Mouse (Mus musculus): ENCODE measurements around the gene Taf9. TPM values are rescaled to one million over a fixed set of nuclear protein-coding genes. Genes with fewer than 3 reads are reported as not detected.
A peak's percentile ranks its signal among the peaks of the same experiment; 100 is the strongest.

The Taf9 gene
- total RNA-seq (2022), result 10 to 100 TPM in 1 of 4 experiments, 1 to 10 TPM in 3; 2.1 to 15.4 (median 9.3) TPM

DNA sequence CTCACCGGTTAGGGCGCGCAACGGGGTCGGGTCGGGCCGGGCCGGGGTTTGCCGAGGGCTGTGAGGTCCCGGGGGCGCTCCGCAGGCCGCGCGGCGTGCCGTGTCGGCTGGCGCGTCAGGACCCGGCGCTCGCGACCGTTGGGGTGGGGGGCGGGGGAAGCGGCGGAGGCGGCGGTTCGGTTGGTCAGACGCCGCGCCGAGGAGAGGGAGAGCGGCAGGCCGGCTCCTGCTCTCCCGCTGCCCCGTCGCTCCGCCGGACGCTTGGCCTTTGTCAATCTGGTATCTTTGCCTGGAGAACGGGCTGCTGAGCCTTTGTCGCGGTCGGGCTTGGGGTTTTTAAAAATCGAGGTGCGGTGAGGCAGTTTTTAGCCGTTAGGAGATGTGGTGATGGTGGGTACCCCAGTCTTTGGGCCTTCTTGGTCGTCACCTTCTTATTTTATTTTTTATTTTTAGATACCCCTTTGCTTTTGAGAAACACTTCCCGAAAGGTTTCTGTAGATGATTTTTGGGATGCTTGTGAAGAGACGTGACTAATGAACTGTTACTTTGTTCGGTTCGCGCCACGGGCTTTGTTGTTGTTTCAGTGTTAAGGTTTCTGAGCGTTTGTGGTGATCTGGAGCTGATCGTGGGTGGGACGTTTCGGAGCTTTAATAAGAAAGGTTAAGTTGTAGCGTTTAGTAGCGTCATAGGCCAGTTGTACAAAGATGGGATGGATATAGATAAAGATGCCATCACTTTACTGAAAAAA, at the start of gene Taf9:
TSS of gene Taf9 (plus strand) at position 141 of the 748 bp plus-strand sequence.
- DNase-seq (ENCODE audit: low spot score in 2 of 2), result no peak

DNA sequence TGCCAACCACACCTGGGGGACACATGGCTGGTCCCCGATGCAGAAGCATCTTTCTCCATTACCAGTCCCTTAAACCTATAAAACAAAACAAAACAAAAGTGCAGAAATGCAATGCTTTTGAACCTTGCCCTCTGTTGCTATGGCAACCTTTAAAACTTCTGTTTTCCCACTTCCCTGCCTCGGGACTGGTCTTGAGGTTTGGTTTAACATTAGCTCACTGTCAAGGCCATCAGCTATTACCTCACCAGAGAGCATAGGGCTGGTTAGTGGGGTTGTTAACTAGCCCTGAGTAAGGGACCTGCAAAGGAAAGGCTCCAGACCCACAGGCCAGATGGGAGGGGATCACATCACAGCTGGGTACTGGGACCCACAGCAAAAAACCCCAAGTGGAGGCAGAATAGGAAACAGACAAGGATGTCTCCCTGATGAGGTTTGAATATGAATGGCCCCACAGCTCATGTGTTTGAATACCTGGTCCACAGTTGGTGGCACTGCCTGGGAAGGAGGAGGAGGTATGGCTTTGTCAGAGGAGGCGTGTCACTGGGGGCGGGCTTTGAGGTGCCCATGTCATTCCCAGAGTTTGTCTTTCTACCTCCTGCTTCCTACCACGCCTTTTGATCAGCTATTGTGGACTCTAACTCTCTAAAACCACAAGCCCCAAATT, 49.0 kb upstream of the Taf9 start:
- DNase-seq (ENCODE audit: low spot score in 2 of 2), result no peak

DNA sequence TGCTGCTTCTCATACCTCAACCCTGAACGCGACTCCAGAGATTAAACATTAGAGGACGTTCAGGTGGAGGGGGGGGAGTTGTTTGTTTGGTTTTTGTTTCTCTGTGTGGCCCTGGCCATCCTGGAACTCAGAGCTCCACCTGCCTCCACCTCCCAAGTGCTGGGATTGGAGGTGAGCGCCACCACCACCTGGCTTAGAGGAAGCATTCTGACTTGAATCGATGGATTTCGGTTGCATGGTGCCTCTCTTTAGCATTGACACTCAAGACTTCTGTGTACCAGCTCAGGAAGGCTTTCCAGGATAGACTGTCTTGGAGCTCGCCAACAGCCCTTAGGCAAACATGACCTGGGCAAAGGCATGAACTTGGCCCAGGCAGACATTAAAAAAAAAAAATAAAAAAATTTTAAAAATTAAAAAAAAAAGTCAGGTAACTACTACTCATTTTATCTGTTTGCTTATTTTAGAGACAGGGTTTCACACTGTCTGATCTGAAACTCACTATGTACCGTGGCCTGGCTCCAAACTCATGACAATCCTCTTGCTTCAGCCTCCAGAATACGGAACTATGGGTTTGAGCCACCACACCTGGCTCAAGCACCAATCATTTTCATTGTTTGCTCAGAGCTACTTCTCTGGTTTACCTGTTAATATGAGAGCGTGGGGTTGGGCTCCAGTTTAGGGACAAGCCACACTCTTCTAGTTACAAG, 48.2 kb upstream of the Taf9 start:
- no peak for DNase-seq (ENCODE audit: low spot score in 2 of 2)

DNA sequence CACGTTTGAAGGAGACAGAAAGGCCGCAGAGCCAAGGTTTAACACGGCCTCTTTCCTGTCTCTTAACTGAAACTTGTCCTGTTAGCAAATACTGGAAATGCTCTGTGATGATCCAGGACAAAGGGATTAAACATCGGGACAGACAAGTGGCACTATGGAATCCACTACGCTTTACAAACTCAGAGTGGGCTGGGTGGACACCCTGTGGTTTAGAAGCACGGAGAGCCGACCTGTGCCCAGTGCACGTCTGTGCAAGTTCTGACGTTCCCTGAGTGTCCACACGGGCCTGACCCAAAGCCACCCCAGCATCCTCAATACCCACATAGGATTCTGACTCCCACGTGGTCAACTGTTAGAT, 47.7 kb upstream of the Taf9 start:
- DNase-seq (ENCODE audit: low spot score in 2 of 2), result no peak

DNA sequence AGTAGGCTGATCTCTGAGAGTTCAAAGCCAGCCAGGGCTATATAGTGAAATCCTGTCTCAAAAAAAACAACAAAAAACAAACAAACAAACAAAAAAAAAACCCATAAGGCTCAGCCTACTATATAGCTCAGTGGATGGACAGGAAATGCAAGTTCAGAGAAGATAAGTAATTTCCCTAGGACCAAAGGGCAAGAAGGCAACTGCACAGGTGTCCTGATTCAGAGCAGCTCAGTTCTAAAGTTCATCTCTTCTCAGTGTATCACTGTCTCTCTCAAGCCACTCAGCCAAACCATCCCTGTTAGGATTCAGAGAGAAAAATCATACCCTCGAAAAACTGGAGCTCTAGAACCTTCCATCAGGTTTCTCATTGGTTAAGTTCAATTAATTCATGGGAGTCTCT, 45.5 kb upstream of the Taf9 start:
- no peak for DNase-seq (ENCODE audit: low spot score in 2 of 2)

DNA sequence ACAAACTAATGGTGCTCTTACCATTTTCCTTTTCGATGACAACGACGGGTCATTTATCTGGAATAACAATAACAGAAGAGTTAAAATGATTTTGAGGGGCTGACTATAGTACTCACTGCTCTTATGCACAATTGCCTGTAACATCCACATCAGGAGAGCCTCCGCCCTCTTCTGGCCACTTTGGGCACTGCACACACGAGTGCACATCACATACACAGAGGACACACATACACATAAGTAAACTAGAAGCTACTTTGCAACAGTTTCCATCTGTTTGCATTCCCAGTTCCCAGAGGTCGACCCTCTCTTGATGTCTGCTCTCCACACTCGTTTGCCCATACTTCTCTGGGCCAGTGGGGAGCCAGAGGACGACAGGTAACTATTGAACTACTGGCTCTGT, 43.6 kb upstream of the Taf9 start:
- no peak for DNase-seq (ENCODE audit: low spot score in 2 of 2)

DNA sequence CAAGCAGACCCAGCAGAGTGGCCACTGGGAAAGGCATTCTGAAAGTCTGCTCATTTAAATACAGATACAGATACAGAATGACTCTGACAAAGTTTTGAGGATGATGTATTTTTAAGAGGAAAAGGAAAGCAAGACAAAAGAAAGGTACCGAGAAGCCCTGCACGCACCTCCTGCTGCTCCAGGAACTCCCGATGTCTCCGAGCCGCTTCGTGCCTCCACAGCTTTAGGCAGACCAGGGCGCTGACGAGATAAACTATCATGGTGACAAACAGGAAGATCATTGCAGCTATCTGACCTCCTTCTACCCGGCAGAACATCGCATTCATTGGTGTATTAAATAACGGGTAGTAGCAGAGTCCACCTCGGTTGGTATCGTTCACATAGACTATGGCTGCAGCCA, 40.1 kb upstream of the Taf9 start:
- no peak for DNase-seq (ENCODE audit: low spot score in 2 of 2)

DNA sequence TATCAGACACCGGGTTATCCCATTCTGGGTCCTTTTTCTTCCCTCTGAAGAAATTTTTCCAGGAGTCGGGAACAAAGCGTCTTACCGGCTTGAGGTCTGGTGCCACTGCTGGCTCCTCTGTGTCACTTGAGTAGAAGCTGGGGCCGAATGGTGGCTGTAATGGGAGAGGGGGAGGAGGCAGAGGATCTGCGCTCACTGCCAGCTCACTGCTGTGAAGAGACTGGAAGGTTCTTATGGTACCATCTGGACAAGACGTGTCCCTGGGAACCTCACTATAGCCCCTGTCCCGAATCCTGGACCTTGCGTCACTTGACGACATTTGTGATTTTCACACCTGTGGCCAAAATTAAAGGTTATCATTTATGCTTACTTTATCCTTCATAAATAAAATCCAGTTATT, 39.1 kb upstream of the Taf9 start:
- DNase-seq (ENCODE audit: low spot score in 2 of 2), result no peak

DNA sequence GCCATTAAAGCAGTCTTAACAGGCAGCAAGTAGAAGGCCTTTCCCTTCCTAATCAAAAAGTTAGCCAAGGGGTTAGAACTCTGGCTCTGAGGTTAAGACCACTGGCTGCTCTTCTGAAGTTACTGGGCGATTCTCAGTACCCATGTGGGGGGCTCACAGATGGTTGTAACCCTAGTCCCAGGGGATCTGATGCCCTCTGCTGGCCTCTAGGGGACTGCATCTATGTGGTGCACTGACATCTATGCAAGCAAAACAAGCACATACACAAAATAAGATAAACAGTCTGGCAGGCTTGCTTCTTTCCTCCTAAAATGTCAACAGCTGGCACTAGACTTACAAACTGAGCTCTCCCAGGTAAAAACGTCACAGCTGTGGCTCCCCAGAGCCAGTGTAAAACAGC, 38.5 kb upstream of the Taf9 start:
- DNase-seq (ENCODE audit: low spot score in 2 of 2), result no peak

DNA sequence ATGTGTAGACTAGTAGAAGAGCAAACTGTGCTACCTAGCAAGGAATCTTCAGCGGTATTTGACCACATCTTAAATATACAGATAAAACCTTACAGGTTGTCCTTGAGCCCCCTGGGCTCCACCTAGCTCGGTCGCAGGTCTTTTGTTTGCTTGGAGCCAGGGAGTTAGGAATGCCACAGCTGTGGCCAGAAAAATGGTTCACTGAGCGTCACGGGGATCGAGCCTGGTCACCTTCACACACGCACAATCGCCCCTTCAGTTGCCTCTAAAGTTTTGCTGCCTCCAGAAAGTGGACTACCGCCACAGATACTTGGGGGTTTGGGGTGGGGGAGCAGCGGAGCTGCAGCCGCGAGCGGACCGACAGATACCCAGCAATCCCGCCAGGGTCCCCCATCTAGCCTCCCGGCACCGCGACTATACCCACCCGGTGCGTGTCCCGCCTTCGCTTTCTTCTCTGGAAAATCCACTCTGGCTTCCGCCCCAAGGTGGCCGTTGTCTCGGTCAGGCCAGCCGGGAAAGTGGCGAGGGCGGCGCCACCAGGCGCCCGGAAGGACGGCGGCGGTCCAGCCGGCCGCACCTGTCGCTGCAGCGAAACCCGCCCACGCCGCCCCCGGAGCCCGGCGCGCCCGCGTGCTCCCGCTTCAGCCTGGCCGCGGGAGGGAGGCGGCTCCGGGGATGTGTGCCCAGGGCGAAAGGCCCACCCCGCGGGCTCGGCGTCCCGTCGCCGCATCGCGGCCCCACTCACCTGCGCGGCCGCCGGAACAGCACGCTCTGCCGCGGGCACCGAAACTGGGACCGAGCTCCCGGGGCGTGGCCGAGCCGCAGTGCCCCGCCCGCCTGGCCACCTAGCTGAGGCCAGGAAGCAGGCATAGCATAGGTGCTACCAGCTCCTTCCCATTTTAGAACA, 34.9 kb upstream of the Taf9 start, which contains the start of gene Marveld2:
TSS of gene Marveld2 (minus strand) at position 791 of the 907 bp plus-strand sequence.
- peak in 1 of 2 experiments; percentile 14 for DNase-seq (ENCODE audit: low spot score in 2 of 2)

DNA sequence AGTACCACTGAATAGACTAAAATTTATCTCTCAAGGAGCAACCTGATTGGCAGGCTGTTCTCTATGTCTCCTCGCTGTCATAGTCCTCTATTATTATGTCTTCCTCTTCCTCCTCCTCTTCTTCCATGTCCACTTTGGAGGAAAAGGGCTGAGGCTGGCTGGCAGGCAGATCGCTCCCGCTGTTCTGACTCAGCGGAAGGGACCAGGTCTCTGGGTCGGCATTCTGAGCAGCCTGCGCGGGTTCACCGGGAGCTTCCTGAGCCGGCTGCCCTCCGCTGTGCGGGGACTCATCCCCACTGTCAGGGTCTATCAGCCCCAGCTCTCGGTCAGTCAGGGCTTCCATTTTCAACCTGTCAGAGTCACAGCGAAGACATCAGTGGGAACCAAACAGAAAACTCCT, 33.8 kb upstream of the Taf9 start:
- DNase-seq (ENCODE audit: low spot score in 2 of 2), result no peak

DNA sequence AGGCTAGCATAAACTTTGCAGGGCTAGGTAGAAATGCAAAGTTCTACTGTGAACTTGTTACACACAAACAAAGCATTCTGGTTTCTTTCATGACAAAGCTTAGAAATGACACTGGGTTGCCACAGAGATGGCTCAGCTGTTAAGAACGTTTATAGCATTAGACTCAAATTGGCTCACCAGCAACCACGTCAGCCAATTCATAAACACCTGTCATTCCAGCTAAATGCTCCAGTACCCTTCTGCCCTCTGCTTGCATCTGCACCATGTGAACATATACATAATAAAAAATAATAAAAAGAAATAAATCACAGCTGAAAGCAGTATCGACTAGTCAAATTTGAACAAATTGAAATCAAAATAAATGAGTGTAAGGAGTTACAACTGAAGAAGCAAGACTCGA, 29.1 kb upstream of the Taf9 start:
- DNase-seq (ENCODE audit: low spot score in 2 of 2), result no peak

DNA sequence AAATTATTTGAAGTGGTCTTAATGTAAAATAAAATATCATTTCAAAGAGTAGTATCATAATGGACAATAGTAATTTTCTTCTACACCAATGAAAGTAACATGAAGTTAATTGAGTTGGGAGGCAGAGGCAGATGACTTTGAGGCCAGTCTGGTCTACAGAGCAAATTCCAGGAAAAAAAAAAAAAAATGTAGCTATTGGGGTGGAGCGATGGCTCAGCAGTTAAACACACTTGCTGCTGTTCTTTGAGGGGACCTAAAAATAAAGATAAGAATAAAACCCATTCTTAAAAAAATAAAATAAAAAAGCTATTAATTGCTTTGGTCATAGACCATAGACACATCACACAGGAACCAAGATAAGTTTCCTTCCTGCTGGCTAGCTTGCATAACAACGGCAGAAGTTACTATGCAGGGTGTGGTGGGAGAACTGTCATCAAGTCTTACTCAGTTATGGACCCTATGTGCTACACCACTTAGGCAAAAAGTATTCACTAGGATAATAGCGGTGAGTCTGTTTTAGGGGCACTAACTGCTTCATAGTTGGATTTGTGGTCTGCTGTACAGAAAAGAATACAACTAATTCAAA, 17.2 kb upstream of the Taf9 start:
- no peak for DNase-seq (ENCODE audit: low spot score in 2 of 2)

DNA sequence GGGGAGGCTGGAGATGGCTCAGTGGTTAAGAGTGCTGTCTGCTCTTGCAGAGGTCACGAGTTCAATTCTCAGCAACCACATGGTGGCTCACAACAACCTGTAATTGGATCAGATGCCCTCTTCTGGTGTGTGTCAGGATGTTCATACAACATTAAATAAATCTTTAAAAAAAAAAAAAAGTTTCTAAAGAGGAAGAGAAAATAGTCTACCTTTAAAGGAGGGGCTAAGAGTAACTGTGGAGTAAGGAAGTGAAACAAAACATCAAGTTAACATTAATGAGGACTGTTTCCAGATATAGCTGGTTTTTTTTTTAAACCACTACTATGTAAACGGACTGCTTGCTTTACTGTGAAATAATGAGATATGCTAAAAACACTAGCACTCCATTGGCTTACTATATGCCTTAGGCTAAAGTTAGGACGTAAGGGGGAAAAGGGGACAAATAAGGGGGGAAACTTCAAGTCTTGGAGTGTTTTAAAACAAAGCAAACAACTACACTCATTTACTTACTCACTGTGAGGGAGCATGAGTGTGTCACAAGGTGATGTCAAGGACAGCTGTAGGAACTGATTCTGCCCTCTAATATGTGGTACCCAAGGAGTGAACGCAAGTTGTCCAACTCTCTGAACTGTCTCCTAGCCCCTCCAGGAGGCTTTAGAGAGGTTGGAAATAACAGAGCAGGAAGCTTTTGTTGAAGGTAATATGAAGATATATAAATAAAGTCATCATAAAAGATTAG, 8.7 kb upstream of the Taf9 start:
- DNase-seq (ENCODE audit: low spot score in 2 of 2), result no peak

DNA sequence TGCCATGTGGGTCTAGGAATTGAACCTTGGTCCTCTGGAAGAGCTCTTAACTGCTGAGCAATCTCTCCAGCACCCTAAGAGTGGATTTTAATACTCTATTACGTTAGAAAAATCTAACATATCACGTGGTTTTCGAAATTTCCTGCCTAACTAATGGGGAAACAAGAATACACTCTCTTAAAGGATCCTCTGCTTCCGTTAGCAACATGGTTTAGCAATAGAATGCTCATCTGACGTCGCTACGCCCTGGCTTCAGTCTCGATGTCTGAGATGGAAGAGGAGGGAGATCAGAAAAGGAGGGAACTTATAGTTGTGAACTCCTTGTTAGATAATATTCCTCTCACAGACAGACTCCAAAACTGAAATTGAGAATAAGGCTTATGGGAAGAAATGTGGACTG, 3.2 kb upstream of the Taf9 start:
- DNase-seq (ENCODE audit: low spot score in 2 of 2), result no peak

DNA sequence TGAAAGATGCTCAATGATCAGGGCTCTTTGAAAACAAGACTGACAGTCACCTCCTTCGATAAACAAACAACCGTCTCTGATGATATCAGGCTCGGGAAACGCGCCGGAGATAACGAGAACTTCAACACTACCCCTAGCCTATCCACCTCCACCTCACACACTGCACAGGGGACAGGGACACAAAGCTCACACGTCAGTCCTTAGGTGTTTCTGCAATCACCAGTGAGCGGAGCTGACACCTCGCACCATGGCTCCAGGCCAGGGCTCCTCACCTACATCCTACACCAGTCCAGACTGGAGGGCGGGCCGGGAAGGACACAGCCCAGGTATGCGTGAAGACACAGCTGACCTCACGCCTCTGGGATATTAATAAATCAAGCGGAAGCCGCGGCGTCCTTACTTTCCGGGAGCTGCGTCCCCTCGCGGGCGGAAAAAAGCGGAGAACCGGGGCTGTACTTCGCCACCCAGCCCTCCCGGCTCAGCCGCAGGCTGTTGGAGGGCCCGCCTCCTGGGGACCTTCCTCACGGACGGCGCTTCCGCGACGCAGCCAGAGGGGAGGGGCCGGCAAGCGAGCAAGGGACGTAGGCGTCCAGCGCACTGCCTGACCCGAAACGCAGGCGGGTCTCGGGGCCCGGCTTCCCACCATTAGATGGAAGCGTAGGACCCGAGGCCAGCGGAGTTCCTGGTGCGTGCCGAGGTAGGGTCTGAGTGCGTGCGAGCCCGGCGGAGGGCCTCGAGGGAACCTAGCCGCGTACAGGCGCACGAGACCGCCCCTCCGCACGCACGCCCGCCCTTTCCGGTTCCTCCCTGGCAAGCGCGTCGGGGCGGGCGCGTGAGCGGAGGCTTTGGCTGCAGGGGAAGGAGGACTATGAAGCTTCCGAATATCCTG, 585 bp upstream of the Taf9 start, which contains the start of the genes Ak6 and Rad17:
TSS of gene Ak6 (plus strand) at position 430 of the 889 bp plus-strand sequence.
TSS of gene Rad17 (minus strand) at position 502 of the 889 bp plus-strand sequence.
- peak; percentile 90 for DNase-seq (ENCODE audit: low spot score in 2 of 2)

DNA sequence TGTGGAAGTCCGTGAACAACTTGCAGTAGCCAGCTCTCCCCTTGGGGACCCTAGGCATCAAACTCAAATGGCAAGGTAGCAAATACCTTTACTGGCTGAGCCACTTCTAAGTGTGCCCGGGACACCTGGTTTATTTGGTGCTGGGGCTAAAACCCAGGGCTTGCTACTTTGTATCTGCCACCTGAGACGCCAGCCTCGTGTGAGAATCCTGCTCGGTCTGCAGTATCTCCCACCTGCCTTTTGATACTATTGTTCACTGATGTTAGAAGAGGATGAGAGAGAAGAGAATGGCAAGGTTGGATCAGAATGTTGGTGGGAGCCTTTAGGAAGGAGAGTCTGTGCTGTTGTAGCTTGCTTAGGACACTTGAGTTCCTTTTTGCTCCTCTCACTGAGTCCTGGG, 6.7 kb downstream of the Taf9 start:
- DNase-seq (ENCODE audit: low spot score in 2 of 2), result no peak

DNA sequence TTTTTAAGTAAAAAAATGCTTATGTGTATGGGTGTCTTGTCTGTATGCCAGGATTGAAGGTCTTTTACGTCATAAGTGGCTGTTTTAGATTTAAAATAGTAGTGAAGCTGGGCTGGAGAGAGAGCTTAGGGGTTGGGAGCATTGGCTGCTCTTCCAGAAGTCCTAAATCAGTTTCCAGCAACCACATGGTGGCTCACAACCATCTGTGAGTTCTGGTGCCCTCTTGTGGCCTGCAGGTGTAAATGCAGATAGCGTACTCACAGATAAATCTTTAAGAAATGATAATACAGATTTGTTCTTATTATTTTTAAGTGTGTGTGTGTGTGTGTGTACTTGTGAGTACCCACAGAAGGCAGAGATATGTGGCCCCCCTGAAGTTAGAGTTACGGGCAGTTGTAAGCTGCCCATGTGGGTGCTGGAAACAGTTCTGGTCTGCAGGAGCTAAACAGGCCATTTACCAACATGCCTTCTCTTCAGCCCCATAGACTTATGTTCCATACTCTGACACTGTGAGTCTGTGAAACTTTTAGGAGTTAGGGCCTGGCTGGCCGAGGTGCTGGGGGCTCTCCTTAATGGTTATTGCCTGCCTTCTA, 8.6 kb downstream of the Taf9 start:
- peak in 1 of 2 experiments; percentile 16 for DNase-seq (ENCODE audit: low spot score in 2 of 2)
